Mouse (Mus musculus): ENCODE measurements around the gene Sept9.
"Not testable (repeated sequence)": the region's sequence is repeated elsewhere in the genome, so short reads cannot be mapped to it uniquely, and the experiment has no call there.

Sept9 gene

GRCm38 (mm10) chr11:117325468-117326139 is 126.1 kb downstream of the Sept9 start:
- DNase-seq (ENCODE audit: low spot score in 2 of 2), result no peak

GRCm38 (mm10) chr11:117326140-117326725 is 126.8 kb downstream of the Sept9 start:
- DNase-seq (ENCODE audit: low spot score in 2 of 2), result no peak

GRCm38 (mm10) chr11:117326867-117327600 is 127.6 kb downstream of the Sept9 start:
- peak in 1 of 2 experiments; percentile 58 for DNase-seq (ENCODE audit: low spot score in 2 of 2)

- DNase-seq (ENCODE audit: low spot score in 2 of 2), result no peak
Observed at GRCm38 (mm10) chr11:117327633-117328032, 128.2 kb downstream of the Sept9 start.

- DNase-seq (ENCODE audit: low spot score in 2 of 2), result no peak
Observed at GRCm38 (mm10) chr11:117330076-117330950, 130.9 kb downstream of the Sept9 start.

GRCm38 (mm10) chr11:117330951-117331254 is 131.4 kb downstream of the Sept9 start:
- DNase-seq (ENCODE audit: low spot score in 2 of 2), result no peak

GRCm38 (mm10) chr11:117331361-117332241 is 132.1 kb downstream of the Sept9 start:
- peak in 1 of 2 experiments; percentile 43 for DNase-seq (ENCODE audit: low spot score in 2 of 2)

- peak; percentile 70 to 80 for DNase-seq (ENCODE audit: low spot score in 2 of 2)
Observed at GRCm38 (mm10) chr11:117332242-117333149, 133.0 kb downstream of the Sept9 start.

GRCm38 (mm10) chr11:117333150-117333715 is 133.8 kb downstream of the Sept9 start:
- DNase-seq (ENCODE audit: low spot score in 2 of 2), result no peak

GRCm38 (mm10) chr11:117334101-117334500 is 134.6 kb downstream of the Sept9 start:
- no peak for DNase-seq (ENCODE audit: low spot score in 2 of 2)

- no peak for DNase-seq (ENCODE audit: low spot score in 2 of 2)
Observed at GRCm38 (mm10) chr11:117335146-117335545, 135.7 kb downstream of the Sept9 start.

GRCm38 (mm10) chr11:117336081-117336788 is 136.8 kb downstream of the Sept9 start:
- no peak for DNase-seq (ENCODE audit: low spot score in 2 of 2)

GRCm38 (mm10) chr11:117337749-117338148 is 138.3 kb downstream of the Sept9 start:
- DNase-seq (ENCODE audit: low spot score in 2 of 2), result no peak

- no peak for DNase-seq (ENCODE audit: low spot score in 2 of 2)
Observed at GRCm38 (mm10) chr11:117338503-117338902, 139.0 kb downstream of the Sept9 start.

- no peak for DNase-seq (ENCODE audit: low spot score in 2 of 2)
Observed at GRCm38 (mm10) chr11:117339050-117339449, 139.6 kb downstream of the Sept9 start.

- DNase-seq (ENCODE audit: low spot score in 2 of 2), result no peak
Observed at GRCm38 (mm10) chr11:117341218-117341617, 141.8 kb downstream of the Sept9 start.

- DNase-seq (ENCODE audit: low spot score in 2 of 2), result no peak
Observed at GRCm38 (mm10) chr11:117342076-117342475, 142.6 kb downstream of the Sept9 start.

- DNase-seq (ENCODE audit: low spot score in 2 of 2), result not testable (repeated sequence)
Observed at GRCm38 (mm10) chr11:117342490-117342889, 143.0 kb downstream of the Sept9 start.

GRCm38 (mm10) chr11:117343800-117344199 is 144.3 kb downstream of the Sept9 start:
- no peak for DNase-seq (ENCODE audit: low spot score in 2 of 2)

All from frontal cortex, postnatal 10 days (tissue).